Mouse (Mus musculus): ENCODE measurements around the gene A1bg.

DNA sequence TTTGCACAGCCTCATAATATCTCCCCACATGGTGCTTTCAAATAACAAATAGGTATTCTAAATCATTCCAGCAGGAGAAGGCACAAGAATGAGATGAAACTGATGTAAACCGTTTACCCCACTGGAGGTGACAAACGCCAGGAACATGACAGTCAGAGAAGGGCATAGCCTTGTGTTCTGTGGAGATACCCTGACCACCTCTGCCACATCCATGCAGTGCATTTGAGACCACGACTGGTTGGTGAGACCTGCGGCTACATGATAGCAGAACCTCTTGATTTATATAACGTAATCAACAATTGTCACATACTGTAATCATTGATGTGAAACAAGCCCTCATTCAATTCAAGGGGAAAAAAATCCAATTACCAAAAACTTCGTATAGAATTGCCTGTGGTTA lies 47.1 kb downstream of the A1bg start:
- TF ChIP-seq GATA1 (IDR thresholded peaks at IDR 0.05; ENCODE audit: borderline replicate concordance, low read length) (no peak), FLI1 (IDR thresholded peaks at IDR 0.05; ENCODE audit: low read length) (no peak)

Measured in megakaryocyte, embryonic 14.5 days (primary cell).